Mouse (Mus musculus) limb, embryonic 14.5 days (tissue): Measurements from ENCODE around the gene Bcar3. TPM values are rescaled to one million over a fixed set of nuclear protein-coding genes. Genes with fewer than 3 reads are reported as not detected.
A peak's percentile ranks its signal among the peaks of the same experiment; 100 is the strongest.

ENCODE experiments used
- ATAC-seq: fragments of 200-750 bp; cut with Nextera tagmentation; 2 replicates; pipeline ENCODE4 v1.8.0; 2017; ENCODE audit warnings: low read depth, moderate number of reproducible peaks, moderate TSS enrichment; ENCODE audit not compliant: low FRiP score
- DNase-seq: peaks from one replicate; pipeline ENCODE4 v3.0.0-alpha.2; 2015; ENCODE audit warnings: low spot score
- H3K27ac ChIP-seq: fragments of 300-500 bp; sonication (generic); replicated peaks from 2 replicates; pipeline ENCODE4 v1.5.1; 2014; ENCODE audit warnings: low read depth, mild to moderate bottlenecking, low read length, moderate library complexity, mixed read lengths
- H3K27me3 ChIP-seq: fragments of 300-500 bp; sonication (generic); 2 replicates; pipeline ENCODE4 v1.6.1; 2014; ENCODE audit warnings: low read length, mixed read lengths; ENCODE audit not compliant: control insufficient read depth, insufficient read depth
- H3K36me3 ChIP-seq: fragments of 300-500 bp; sonication (generic); 2 replicates; pipeline ENCODE4 v1.6.1; 2014; ENCODE audit warnings: mild to moderate bottlenecking, low read length, moderate library complexity, mixed read lengths; ENCODE audit not compliant: control insufficient read depth, insufficient read depth
- H3K4me1 ChIP-seq: fragments of 300-500 bp; sonication (generic); 2 replicates; pipeline ENCODE4 v1.6.1; 2014; ENCODE audit warnings: antibody characterized with exemption, low read length, mixed read lengths; ENCODE audit not compliant: control insufficient read depth, insufficient read depth
- H3K4me2 ChIP-seq: fragments of 300-500 bp; sonication (generic); replicated peaks from 2 replicates; pipeline ENCODE4 v1.6.1; 2014; ENCODE audit warnings: low read depth, mild to moderate bottlenecking, low read length, moderate library complexity; ENCODE audit not compliant: severe bottlenecking
- H3K4me3 ChIP-seq: fragments of 300-500 bp; sonication (generic); replicated peaks from 2 replicates; pipeline ENCODE4 v1.5.1; 2014; ENCODE audit warnings: low read length
- H3K9ac ChIP-seq: fragments of 300-500 bp; sonication (generic); 2 replicates; pipeline ENCODE4 v1.6.1; 2014; ENCODE audit warnings: mild to moderate bottlenecking, low read depth, low read length, moderate library complexity; ENCODE audit not compliant: severe bottlenecking
- H3K9me3 ChIP-seq: fragments of 300-500 bp; sonication (generic); 2 replicates; pipeline ENCODE4 v1.6.1; 2016; ENCODE audit warnings: low read length; ENCODE audit not compliant: control insufficient read depth
- POLR2A ChIP-seq: fragments of 200-500 bp; IDR thresholded peaks from 2 replicates; pipeline ENCODE4 v1.8.0; 2012; ENCODE audit warnings: inconsistent platforms, mild to moderate bottlenecking, moderate library complexity, borderline replicate concordance; ENCODE audit not compliant: insufficient read depth, insufficient read length; ENCODE audit errors: extremely low read depth
- WGBS: fragments of 180-500 bp; shearing (Covaris S2); extraction: QIAGEN DNeasy Blood & Tissue Kit; methylation state at CpG from one replicate; pipeline ENCODE4 v1.1.7; 2014; 5-methylcytosine and 5-hydroxymethylcytosine counted together
- polyA plus RNA-seq, 2 experiments: library from polyadenylated mRNA; depleted of rRNA in 1 of 2; stranded (reverse) in 1 of 2; unstranded in 1 of 2; fragments of >200 nt; fragmentation: Nextera tagmentation in 1 of 2; extraction: Ambion mirVana in 1 of 2; gene quantifications; 2 replicates each; pipeline versions ENCODE4 v1.2.1 to v1.2.3; 2012 to 2014

Gene Bcar3
- polyA plus RNA-seq, 2 experiments = 7.8 to 7.9 TPM

DNA sequence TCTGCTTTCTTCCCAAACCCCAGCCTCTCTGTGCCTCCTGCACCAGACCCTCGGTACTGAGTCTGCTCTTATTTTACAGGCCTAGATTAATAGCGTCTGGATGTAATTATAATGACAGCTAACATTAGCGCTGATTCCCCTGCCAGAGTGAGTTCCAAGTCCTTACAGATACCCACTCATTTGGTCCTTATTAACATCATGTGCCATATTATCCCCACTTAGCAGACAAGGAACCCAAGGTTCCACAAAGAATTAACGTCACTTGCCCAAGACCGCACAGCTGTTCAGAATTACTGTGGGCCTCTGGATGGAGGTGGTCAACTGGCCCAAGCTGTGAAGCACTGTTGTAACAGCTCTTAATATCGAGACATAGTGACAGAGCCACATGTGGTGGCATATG, 205.7 kb downstream of the Bcar3 start:
- Histone ChIP-seq H3K9me3 (no peaks in the 10 kb centered on the region), H3K27me3 (no peaks in the 10 kb centered on the region), H3K9ac (no peak overlapping the region), H3K4me3 (no peak overlapping the region), H3K36me3 (no peaks in the 10 kb centered on the region), H3K4me2 (no peak overlapping the region), H3K27ac (no peak overlapping the region), H3K4me1 (peaks cover 17% of the 10 kb centered on the region)
- DNase-seq (no peak), ATAC-seq (no peak)
- WGBS = 27% methylated on average over 6 of the region's 6 CpGs
- TF ChIP-seq POLR2A = no peak

DNA sequence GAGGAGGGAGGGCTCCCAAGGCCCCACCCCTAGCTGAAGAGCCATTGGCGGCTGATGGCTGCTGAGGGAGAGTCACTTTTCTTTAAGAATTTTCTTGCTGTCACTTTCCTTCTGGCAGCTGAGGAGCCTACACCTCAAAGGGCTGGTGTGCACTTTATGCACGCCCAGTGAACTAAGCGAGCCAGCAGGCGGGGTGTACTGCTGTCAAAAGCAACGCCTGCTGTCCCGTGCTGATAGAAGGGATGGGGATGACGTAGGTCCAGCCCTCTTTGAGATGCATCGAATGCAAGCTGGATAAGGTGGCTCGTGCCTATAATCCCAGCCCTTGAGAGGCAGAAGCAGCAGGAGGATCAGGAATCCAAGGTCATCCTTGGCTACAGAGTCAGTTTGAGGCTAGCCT, 207.0 kb downstream of the Bcar3 start:
- Histone ChIP-seq H3K27me3 (no peaks in the 10 kb centered on the region), H3K27ac (no peak overlapping the region), H3K36me3 (no peaks in the 10 kb centered on the region), H3K9me3 (no peaks in the 10 kb centered on the region), H3K9ac (no peak overlapping the region), H3K4me2 (no peak overlapping the region), H3K4me3 (no peak overlapping the region), H3K4me1 (peaks cover 17% of the 10 kb centered on the region)
- ATAC-seq (no peak), DNase-seq (no peak)
- 87% methylated on average over 9 of the region's 9 CpGs for WGBS
- TF ChIP-seq POLR2A = no peak

DNA sequence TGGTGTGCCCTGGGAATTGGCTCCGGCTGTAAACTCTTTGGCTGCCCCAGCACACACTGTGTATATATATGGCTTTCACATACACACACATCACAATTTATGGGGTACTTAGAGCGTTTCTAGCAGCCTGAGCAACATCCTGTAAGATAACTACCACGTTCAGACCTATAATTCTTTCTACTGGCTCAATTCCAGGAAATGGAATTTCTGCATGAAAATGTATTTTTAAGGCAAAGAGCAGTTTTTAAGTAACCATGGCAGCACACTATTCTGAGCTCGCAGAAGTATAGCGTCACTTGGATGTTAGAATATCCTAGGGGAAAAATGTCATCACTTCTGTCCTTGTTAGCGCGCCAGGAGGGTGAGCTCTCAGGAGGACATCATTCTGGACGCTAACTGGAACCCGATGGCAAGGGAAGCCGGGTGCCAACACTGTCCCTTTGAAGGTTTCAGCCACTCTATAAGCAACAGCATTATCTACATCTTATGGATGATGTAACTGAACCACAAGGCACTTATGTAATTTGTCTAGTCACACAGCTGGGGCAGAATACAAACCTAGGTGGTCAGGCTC, 212.5 kb downstream of the Bcar3 start:
- 39% methylated on average over 10 of the region's 10 CpGs for WGBS
- no peaks in the 10 kb centered on the region for H3K27me3 ChIP-seq
- no peak overlapping the region for H3K4me2 ChIP-seq
- TF ChIP-seq POLR2A = no peak
- no peak overlapping the region for H3K4me3 ChIP-seq
- no peak overlapping the region for H3K9ac ChIP-seq
- H3K4me1 ChIP-seq = peaks cover 30% of the 10 kb centered on the region
- no peak overlapping the region for H3K27ac ChIP-seq
- no peaks in the 10 kb centered on the region for H3K9me3 ChIP-seq
- peak; percentile 69 for DNase-seq
- H3K36me3 ChIP-seq = no peaks in the 10 kb centered on the region
- ATAC-seq = peak; percentile 69

DNA sequence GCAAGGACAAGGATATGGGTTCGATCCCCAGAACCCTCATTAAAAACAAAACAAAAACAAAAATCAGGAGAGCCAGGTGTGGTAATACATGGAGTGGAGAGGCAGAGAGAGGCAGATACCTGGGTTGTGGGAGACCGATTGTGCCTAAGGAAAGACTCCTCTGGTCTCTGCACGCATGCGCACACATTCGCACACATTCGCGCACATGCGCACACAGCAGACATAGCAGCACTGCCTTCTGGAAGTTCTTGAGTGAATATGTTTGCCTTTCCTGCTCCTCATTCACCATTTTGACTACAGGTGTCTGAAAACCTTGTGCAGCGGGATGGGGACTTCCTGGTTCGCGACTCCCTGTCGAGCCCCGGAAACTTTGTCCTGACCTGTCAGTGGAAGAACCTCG, 213.9 kb downstream of the Bcar3 start:
- H3K9ac ChIP-seq = no peak overlapping the region
- H3K36me3 ChIP-seq = no peaks in the 10 kb centered on the region
- DNase-seq (no peak), ATAC-seq (no peak)
- no peak overlapping the region for H3K4me3 ChIP-seq
- H3K4me1 ChIP-seq = peaks cover 30% of the 10 kb centered on the region
- H3K27me3 ChIP-seq = no peaks in the 10 kb centered on the region
- H3K4me2 ChIP-seq = no peak overlapping the region
- 95% methylated on average over 14 of the region's 14 CpGs for WGBS
- no peaks in the 10 kb centered on the region for H3K9me3 ChIP-seq
- TF ChIP-seq POLR2A = no peak
- no peak overlapping the region for H3K27ac ChIP-seq

DNA sequence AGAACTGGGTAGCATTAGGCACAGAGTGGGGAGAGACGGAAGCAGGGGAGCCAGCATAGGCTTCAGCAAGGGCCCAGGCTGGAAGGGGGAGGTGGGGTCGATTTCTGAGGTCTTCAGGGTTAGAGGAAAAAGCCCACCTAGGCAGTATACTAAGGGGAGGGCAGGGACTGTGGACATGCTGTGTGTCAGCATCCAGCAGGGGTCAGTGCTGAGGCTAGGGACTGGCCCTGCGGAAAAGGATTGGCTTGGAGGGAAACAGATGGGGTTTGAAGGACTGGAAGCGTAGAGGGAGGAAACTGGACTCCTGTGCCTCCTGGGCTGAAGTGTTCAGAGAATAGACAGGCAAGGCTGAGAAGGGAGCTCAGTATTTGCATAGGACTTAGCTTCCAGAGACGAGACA, 215.1 kb downstream of the Bcar3 start:
- peaks cover 30% of the 10 kb centered on the region for H3K4me1 ChIP-seq
- no peak for TF ChIP-seq POLR2A
- DNase-seq (peak; percentile 57), ATAC-seq (peak; percentile 50; the same call in 1 of the 2 replicates)
- no peak overlapping the region for H3K9ac ChIP-seq
- H3K9me3 ChIP-seq = no peaks in the 10 kb centered on the region
- WGBS = 31% methylated on average over 5 of the region's 5 CpGs
- no peaks in the 10 kb centered on the region for H3K27me3 ChIP-seq
- H3K36me3 ChIP-seq = no peaks in the 10 kb centered on the region
- H3K4me3 ChIP-seq = no peak overlapping the region
- no peak overlapping the region for H3K4me2 ChIP-seq
- H3K27ac ChIP-seq = no peak overlapping the region
